Mouse (Mus musculus) spleen, postnatal 10 days (tissue): Measurements from ENCODE around the gene Gcnt1.

Experiments
- DNase-seq, 2 experiments: peaks; one replicate each; pipeline ENCODE4 v3.0.0; 2021 to 2022; ENCODE audit warnings: low spot score in 2 of 2

Gcnt1 gene

GRCm38 (mm10) chr19:17366364-17367090 is 6.1 kb downstream of the Gcnt1 start:
- no peak for DNase-seq

DNA sequence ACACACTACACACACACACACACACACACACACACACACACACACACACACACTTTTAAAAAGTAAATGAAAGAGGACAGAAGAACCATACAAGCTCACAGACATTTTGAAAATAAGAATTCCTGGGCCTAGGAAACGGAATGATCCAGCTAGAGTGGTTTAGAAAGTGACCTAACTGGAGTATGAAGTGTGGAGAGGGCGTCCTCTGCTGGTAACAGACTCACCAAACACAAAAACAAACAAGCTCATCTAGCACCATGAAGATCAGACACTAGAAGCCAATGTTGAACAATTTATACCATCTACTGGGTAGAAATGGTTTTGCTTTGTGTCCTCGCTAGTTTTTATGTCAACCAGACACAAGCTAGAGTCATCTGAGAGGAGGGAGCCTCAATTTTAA is 7.9 kb downstream of the Gcnt1 start:
- peak in 1 of 2 experiments; percentile 75 for DNase-seq

GRCm38 (mm10) chr19:17361181-17361580 is 11.5 kb downstream of the Gcnt1 start:
- DNase-seq = no peak

GRCm38 (mm10) chr19:17359315-17359890 is 13.2 kb downstream of the Gcnt1 start:
- peak in 1 of 2 experiments; percentile 31 for DNase-seq

GRCm38 (mm10) chr19:17357391-17357790 is 15.3 kb downstream of the Gcnt1 start:
- no peak for DNase-seq

- no peak for DNase-seq
Observed at GRCm38 (mm10) chr19:17356932-17357331, 15.7 kb downstream of the Gcnt1 start.

GRCm38 (mm10) chr19:17355950-17356867 is 16.4 kb downstream of the Gcnt1 start:
- peak; percentile 92 to 94 for DNase-seq

DNA sequence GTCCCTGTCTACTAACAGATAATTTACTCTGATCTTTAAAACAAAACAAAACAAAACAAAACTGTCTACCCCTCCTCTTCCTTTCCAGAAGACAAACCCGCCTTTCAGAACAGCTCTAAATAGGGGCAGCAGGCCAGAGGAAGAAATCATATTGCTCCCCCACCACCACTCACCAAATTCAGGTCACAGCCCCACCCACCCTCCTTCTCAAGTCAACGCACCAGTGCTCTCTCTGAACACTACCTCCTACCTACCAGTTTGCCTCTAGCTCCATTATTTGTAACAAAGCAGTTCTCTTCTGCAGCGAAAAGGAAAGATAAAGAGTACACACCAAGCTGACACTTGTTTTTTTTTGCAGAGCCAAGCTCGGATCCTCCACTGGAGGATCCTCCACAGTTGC is 17.3 kb downstream of the Gcnt1 start:
- DNase-seq = peak; percentile 38 to 58

- DNase-seq = peak in 1 of 2 experiments; percentile 37
Observed at GRCm38 (mm10) chr19:17354797-17355196, 17.8 kb downstream of the Gcnt1 start.

- no peak for DNase-seq
Observed at GRCm38 (mm10) chr19:17354362-17354761, 18.3 kb downstream of the Gcnt1 start.

- no peak for DNase-seq
Observed at GRCm38 (mm10) chr19:17353727-17354126, 18.9 kb downstream of the Gcnt1 start.

DNA sequence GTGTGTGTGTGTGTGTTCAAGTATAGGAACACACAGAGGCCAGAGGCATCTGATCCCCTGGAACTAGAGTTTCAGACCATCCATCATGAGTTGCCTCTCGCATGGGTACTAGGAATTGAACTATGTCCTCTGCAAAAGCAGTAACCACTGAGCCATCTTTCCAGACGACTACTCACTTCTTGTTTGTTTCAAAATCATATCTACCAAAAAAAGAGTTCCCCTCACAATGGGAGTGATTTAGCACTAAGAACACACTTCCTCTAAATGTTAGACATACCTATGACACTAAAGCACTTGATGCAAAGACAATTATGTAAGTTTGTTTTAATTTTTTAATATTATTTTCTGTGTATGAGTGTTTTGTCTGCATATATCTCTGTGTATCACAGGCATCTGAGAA is 24.8 kb downstream of the Gcnt1 start:
- DNase-seq = no peak

- no peak for DNase-seq
Observed at GRCm38 (mm10) chr19:17346716-17347474, 25.7 kb downstream of the Gcnt1 start.

GRCm38 (mm10) chr19:17344881-17345280 is 27.8 kb downstream of the Gcnt1 start:
- no peak for DNase-seq

- DNase-seq = no peak
Observed at GRCm38 (mm10) chr19:17339563-17339962, 33.1 kb downstream of the Gcnt1 start.

DNA sequence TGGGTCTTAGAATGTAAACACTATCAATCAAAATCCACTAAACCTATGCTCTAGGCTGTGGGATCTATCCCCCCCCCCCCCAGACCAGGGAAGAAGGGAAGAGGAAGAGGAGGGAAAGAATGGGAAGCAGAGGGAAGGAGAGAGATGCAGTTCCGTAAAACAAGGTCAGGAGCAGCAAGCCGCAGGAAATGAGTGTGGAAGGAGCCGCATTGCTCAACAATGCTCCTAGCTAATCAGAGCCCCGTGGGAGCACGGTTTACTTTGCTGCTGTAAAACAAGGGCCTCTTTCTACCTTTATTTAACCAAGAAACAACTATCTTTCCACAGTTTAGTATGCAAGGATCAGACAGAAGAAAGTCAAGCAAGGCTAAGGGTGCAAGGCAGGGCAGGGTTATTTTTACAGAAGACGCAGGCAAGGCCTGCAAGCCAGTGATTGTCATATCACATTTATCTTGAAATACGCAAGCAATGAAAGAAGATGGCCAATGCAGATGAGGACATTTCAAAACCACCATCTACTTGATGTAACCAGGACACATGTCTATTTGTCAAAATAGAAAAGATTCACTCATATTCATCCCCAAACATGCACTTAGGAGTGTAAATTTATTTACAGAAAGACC is 35.5 kb downstream of the Gcnt1 start:
- no peak for DNase-seq

DNA sequence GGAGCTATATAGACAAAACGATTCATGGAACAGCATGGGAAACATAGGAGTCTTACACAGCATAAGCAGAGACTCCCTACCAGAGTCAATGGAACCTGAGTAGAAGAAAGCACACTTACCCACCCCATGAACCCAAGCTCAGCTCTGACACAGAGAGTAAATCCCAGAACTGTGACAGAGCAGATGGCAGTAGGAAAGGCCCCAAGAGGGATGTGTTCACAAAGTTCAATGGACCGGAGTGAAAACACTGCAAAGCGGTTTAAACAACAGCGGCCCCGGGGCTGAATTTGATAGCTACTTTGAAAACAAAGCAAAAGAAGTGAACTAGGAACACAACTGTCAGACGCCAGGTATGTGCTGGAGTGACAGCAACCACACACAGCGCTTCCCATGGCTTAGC is 36.0 kb downstream of the Gcnt1 start:
- no peak for DNase-seq

DNA sequence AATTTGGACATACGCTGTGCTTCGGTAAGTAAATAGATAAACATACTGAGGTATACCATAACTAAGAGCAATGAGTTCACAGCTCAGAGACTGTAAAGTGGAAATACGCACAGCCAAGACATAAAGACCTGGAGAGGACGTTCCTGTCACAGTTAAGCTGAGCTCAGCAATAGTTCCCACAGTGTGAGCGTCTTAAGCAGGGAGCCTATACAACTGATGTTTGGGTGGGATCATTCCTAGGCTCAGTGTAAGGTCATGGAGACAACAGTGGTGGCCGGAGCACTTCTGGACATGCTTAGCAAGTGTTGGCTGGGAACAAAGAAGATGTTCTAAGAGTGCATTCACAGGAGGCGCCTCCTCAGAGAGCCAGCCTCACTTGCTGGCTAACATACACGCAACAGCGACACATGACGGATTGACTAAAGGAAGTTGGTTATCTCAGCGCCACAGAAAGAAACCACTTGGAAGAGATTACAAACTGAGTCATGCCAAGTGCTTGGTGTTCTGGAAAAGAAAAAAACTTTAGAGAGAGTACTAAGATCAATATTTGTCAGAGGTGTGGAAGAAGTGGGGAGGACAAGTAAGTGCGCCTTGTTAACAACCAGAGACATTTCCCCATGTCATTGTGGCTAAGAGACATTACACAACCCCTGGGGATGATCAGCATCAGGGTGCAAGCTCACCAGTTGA is 37.9 kb downstream of the Gcnt1 start:
- peak; percentile 43 to 46 for DNase-seq

DNA sequence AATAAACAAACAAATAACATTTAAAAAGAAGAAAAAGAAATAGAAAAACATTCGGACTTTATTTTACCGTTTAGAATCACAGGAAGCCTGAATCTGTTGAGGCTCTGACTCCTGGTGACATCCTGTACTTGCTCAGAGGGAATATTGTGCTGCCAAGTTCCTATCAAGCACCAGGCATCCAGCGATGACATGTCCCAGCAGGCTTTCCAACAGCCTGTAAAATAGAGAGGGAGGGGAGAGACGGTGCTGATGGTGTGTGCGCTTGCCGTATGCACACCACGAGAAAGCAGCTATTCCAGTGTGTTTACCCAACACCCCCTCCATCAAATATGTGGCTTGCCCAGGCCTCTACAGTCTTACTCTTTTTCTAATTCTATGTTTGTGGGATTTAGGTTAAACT is 39.6 kb downstream of the Gcnt1 start:
- no peak for DNase-seq

- peak in 1 of 2 experiments; percentile 4 for DNase-seq
Observed at GRCm38 (mm10) chr19:17328916-17329315, 43.7 kb downstream of the Gcnt1 start.
